Mouse (Mus musculus): Measurements from ENCODE around the gene Tmem45b.

Gene Tmem45b

DNA sequence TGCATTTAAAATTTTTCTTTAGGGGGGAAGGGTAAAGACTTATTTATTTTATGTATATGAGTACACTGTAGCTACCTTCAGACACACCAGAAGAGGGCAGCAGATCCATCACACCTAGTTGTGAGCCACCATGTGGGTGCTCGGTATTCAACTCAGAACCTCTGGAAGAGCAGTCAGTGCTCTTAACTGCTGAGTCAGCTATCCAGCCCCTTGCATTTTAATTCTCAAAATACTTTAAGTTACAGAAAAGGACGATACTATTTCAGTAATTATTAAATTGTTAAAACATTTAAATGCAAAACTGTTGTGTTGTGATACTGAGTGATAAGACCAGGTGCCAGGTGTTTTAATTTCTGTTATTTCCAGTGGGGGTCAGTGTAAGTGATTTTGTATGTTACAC lies 60.0 kb downstream of the Tmem45b start:
- no peak for DNase-seq (ENCODE audit: low spot score)

DNA sequence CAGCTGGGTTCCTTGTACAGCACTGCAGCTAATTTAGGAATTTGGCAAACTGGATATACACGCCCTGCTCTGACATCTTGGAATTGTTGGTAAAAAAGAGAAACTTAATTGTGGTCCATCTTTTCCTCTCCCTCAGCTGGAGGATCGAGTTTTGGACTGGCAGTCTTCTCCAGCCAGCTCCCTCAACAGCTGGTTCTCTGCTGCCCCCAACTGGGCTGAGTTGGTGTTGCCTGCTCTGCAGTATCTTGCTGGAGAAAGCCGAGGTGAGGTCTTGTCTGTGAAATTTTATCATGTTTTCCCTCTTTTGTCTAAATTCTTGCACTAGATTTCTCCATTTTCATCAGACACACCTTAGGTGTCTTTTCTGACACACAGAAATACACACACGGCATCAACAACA lies 63.8 kb downstream of the Tmem45b start:
- peak; percentile 49 for DNase-seq (ENCODE audit: low spot score)

DNA sequence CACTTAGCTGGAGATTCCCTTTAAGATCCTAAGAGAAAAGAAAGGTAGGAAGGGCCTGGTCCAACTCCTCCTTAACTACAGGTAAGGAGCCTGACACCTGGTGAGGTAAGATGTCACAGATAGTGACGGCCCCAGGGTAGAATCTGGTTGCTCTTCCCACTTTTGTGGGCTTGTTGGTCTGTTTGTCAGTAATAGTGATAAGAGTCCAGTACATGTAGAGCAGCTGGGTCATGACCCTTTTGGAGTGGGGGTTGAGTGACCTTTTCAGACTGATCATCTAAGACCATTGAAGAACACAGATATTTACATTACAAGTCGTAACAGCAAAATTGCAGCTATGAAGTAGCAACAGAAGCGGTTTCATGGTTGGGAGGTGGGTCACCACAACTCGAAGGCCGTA lies 77.1 kb downstream of the Tmem45b start:
- DNase-seq (ENCODE audit: low spot score), result no peak

DNA sequence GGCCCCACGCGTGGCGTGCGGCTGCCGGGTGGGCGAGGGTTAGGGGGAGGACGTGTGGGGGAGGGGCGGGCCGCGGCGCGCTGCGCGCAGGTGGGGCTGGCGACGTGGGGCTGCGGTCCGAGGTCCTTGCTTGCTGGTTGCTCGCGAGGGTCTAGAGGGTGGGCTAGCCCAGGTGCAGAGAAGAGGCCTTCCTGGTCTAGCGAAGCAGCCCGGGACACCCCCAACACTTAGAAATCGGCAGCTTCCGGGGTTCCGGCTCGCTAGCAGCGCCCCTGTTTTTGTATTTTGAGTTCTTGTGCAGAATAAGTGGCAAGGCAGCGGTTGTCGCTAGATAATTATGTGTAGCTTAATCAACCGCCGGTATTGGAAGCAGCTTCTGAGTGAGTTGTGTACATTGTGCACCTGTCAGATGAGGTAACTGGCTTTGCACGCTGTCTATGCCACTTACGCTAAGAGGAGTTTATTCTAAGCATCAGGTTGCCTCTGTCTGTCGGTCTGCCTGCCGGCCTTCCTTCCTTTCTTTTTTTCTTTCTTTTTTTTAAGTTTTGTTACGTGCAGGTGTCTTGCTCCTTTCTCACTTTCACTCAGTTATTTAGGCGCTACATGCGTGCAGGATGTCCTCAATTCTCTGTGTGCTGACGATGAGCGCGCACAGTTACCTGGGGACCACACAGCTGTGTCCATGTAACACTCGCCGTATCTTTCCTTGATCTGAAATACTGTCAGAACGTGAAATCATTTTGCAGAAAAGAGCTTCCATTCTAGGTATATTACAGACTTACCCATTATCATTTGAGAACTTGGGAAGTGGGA lies 77.7 kb downstream of the Tmem45b start:
- DNase-seq (ENCODE audit: low spot score), result no peak

DNA sequence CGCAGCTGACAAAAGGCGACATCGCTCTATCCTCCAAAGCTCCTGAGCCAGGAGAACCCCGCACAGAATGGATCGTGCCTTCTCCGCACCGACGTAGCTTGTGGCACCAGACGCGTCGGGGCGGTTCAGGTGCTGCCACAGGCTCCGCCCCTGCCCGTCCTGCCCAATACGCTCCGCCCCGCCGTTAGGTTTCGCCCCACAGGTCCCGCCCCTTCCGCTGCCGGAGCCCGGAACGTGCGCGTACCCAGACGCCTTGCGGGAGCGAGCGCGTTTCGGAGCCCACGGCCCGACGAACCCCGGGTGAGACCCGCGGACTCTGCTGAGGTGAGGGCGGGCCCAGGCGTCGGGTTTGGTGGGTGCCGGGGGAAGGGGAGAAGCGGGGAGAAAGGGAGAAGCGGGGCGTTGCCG lies 78.3 kb downstream of the Tmem45b start, which contains the start of gene Nfrkb:
Gene Nfrkb, plus strand, starts transcription at position 246 of the 408 bp plus-strand sequence.
- DNase-seq (ENCODE audit: low spot score), result peak; percentile 85

DNA sequence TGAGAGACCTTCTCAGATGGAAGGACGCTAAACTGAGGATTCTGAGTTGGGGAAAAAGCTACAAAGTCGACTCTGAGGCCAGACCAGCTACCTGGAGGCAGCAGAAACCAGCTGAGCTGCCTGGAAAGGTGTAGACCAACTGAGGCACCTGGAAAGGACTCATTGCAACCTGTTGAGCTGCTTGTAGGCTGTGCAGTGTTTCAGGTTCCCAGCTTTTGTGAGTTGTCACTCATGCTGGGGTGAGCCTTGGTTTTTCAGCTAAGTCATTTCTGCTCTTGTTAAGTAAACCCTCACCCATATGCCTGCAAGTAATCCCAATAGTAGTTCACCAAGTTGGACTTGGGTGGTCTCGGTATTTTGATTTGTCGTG lies 78.8 kb downstream of the Tmem45b start:
- DNase-seq (ENCODE audit: low spot score), result no peak

DNA sequence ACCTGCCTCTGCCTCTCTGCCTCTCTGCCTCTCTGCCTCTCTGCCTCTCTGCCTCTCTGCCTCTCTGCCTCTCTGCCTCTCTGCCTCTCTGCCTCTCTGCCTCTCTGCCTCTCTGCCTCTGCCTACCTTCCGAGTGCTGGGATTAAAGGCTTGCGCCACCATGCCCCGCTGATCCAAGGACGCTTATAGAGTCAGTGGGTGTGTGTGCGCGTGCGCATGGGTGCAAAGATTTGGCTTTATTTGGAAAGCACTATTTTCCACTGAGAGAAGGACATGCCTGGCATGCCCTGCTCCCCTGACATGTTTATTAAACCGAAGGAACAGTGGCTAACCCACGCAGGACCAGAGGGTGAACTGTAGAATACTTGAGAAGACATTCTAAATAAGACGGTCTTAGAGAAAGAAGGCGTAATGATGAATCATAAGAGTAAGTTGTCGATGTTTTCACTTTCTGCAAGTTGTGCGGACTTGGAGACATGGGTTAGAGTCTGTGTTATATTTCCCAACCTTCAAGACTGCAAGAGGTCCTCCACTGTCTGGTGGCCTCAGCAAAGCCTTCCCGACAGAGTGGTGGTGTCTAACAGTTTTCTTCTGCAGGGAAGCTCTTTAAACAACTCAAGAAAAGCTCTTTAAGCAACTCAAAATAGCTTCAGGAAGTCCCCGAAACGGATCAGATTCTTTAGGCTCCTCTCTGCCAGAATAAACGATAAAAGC lies 79.3 kb downstream of the Tmem45b start:
- no peak for DNase-seq (ENCODE audit: low spot score)

DNA sequence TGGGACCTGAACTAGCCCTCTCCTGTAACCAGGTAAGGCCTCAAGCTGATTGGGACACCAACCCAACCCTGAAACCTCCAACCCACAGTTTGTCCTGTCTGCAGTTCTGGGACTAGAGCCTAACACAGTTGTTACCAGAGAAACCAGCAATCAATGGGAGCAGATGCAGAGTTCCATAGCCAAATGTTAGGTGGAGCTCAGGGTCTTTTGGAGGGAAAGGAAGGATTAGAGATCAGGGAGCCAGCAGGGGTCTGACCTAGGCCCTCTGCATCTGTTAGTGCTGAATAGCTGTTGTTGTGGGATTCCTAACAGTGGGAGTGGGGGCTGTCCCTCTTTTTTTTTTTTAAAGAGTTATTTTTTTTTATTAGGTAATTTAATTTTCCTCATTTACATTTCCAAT lies 87.6 kb downstream of the Tmem45b start:
- no peak for DNase-seq (ENCODE audit: low spot score)

Measured in left cerebral cortex, adult 11 months (tissue).